Mouse (Mus musculus) heart, embryonic 15.5 days (tissue): ENCODE data around the gene Cebpzos. TPM values are rescaled to one million over a fixed set of nuclear protein-coding genes. Genes with fewer than 3 reads are reported as not detected.

Experiments
- ATAC-seq: fragments of 200-750 bp; cut with Nextera tagmentation; replicated peaks from 2 replicates; pipeline ENCODE4 v1.8.0; 2017; ENCODE audit warnings: low read depth, moderate TSS enrichment; ENCODE audit not compliant: insufficient number of reproducible peaks, insufficient read depth, low FRiP score
- H3K27ac ChIP-seq: fragments of 300-500 bp; sonication (generic); 2 replicates; pipeline ENCODE4 v1.5.1; 2015; ENCODE audit warnings: mild to moderate bottlenecking, inconsistent platforms
- H3K27me3 ChIP-seq: fragments of 300-500 bp; sonication (generic); 2 replicates; pipeline ENCODE4 v1.6.1; 2015; ENCODE audit warnings: inconsistent platforms
- H3K36me3 ChIP-seq: fragments of 300-500 bp; sonication (generic); 2 replicates; pipeline ENCODE4 v1.6.1; 2015; ENCODE audit warnings: mild to moderate bottlenecking, inconsistent platforms
- H3K4me1 ChIP-seq: fragments of 300-500 bp; sonication (generic); replicated peaks from 2 replicates; pipeline ENCODE4 v1.6.1; 2015; ENCODE audit warnings: inconsistent platforms
- H3K4me2 ChIP-seq: fragments of 300-500 bp; sonication (generic); 2 replicates; pipeline ENCODE4 v1.6.1; 2015; ENCODE audit warnings: inconsistent platforms, mild to moderate bottlenecking, moderate library complexity
- H3K4me3 ChIP-seq: fragments of 300-500 bp; sonication (generic); 2 replicates; pipeline ENCODE4 v1.5.1; 2015; ENCODE audit warnings: mild to moderate bottlenecking, inconsistent platforms
- H3K9ac ChIP-seq: fragments of 300-500 bp; sonication (generic); 2 replicates; pipeline ENCODE4 v1.6.1; 2015; ENCODE audit warnings: mild to moderate bottlenecking, inconsistent platforms
- H3K9me3 ChIP-seq: fragments of 300-500 bp; sonication (generic); replicated peaks from 2 replicates; pipeline ENCODE4 v1.6.1; 2016; ENCODE audit warnings: inconsistent platforms
- WGBS: fragments of 180-500 bp; shearing (Covaris S2); methylation state at CpG from one replicate; pipeline ENCODE4 v1.1.7; 2015; ENCODE audit warnings: mixed read lengths; 5-methylcytosine and 5-hydroxymethylcytosine counted together
- polyA plus RNA-seq: library from polyadenylated mRNA; unstranded; fragments of >200 nt; fragmentation: Nextera tagmentation; extraction: Ambion mirVana; gene quantifications from 2 replicates; pipeline ENCODE4 v1.2.1, GENCODE M21; 2015

The Cebpzos gene
- polyA plus RNA-seq, 1 experiment from 2014 or later, result 89.6 TPM

DNA sequence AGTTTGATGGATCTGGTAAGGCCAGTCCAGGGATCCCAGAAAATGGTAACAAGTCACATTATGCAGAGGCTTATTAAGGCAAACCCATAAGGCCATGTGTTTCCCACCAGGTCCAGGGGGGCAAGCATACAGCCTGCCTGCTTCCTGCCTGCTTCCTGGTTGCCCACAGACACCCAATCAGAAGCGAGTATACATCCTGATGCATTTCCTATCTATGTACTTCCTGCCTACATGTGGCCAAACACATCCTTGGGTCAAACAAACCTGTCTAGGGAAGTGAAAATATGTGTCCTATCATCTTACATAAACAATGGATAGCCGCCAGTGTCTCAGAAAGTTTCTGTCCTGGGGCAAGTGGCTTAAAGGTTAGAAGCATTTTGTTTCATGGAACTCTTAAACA lies 13.1 kb upstream of the Cebpzos start:
- ATAC-seq, result no peak
- no peaks in the 10 kb centered on the region for H3K4me1 ChIP-seq
- no peaks in the 10 kb centered on the region for H3K36me3 ChIP-seq
- H3K27me3 ChIP-seq, result no peaks in the 10 kb centered on the region
- no peak overlapping the region for H3K27ac ChIP-seq
- H3K4me2 ChIP-seq, result no peak overlapping the region
- H3K9me3 ChIP-seq, result no peaks in the 10 kb centered on the region
- H3K4me3 ChIP-seq, result no peak overlapping the region
- 71% methylated on average over 2 of the region's 2 CpGs for WGBS
- H3K9ac ChIP-seq, result no peak overlapping the region

DNA sequence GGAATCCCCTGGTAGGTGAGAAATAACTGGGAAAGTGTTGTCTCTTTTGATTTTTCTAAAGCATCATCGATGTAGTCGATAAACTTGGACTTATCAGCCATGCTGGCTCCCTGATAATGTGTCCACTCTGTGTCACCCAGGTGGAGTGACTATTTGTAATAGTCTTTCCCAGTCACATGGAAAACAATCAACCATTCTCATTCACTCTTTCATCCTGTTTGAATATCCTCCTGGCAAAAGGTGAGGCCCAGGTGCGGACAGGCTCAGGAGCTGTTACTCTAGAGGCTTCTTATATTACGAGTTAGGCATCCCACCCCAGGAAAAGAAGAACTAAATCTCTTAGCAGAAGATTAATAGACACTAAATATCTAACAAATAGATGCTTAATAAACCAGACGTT lies 9.4 kb upstream of the Cebpzos start, which contains the start of gene Sult6b1:
Gene Sult6b1, minus strand, starts transcription at position 101 of the 400 bp plus-strand sequence.
- H3K4me2 ChIP-seq, result no peak within 1 kb of the TSS
- WGBS, result 79% methylated on average over 5 of the region's 5 CpGs
- H3K9me3 ChIP-seq, result no peaks in the 10 kb centered on the region
- no peak within 1 kb of the TSS for H3K4me3 ChIP-seq
- H3K27me3 ChIP-seq, result peaks cover 3% of the 10 kb centered on the region; the same call in 1 of the 2 replicates
- H3K36me3 ChIP-seq, result no peaks in the 10 kb centered on the region
- H3K27ac ChIP-seq, result no peak within 1 kb of the TSS
- H3K9ac ChIP-seq, result no peak within 1 kb of the TSS
- H3K4me1 ChIP-seq, result no peaks in the 10 kb centered on the region
- no peak for ATAC-seq

DNA sequence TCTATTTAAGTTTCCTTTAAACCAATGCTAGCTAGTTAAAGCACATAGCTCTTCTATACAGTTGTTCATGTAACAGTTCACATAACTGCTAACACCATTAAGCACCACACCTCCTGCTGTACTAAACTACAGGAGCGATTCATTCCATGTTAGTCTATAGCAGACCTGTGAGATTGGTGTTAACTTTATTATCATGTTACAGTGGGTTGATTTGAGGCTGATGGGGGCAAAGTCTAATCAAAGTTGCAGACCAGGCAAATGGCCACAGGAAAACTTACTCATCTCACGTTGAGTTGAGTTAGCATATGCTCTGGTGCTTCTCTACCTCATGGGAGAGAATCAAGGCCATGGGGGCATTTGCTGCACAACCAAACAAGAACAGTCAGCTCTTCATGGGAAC lies 6.9 kb upstream of the Cebpzos start:
- H3K36me3 ChIP-seq, result no peaks in the 10 kb centered on the region
- peaks cover 3% of the 10 kb centered on the region; the same call in 1 of the 2 replicates for H3K27me3 ChIP-seq
- no peak for ATAC-seq
- H3K4me2 ChIP-seq, result no peak overlapping the region
- no peaks in the 10 kb centered on the region for H3K4me1 ChIP-seq
- WGBS, result 71% methylated on average over 2 of the region's 2 CpGs
- H3K9me3 ChIP-seq, result no peaks in the 10 kb centered on the region
- H3K9ac ChIP-seq, result no peak overlapping the region
- H3K27ac ChIP-seq, result no peak overlapping the region
- no peak overlapping the region for H3K4me3 ChIP-seq

DNA sequence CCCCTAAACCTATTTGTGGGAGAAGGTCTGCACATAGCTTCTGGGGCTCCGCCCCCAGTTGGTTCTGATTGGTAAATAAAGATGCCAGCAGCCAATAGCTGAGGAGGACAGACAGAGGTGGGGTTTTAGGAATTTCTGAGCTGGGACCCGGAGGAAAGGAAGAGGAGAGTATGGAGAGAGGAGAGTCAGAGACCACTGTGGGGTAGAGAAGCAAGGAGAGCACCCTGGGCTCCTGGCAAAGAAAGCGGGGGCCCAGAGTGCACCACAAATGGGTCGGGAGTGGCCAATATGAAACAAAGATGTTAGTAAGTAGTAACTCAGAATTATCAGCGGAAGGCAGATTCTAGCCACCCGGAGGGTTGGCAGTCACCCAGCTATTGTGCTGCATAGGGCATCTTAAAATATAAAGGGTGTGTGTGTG lies 3.4 kb upstream of the Cebpzos start:
- peak overlapping the region; percentile 56 for H3K4me3 ChIP-seq
- 0 out of 2 replicates have a peak overlapping the region, but pooled peaks have one; percentile 22 for H3K9ac ChIP-seq
- peak overlapping the region; percentile 60 for H3K27ac ChIP-seq
- WGBS, result 19% methylated on average over 6 of the region's 6 CpGs
- H3K4me1 ChIP-seq, result peaks cover 15% of the 10 kb centered on the region
- no peaks in the 10 kb centered on the region for H3K36me3 ChIP-seq
- peak overlapping the region; percentile 69 for H3K4me2 ChIP-seq
- peaks cover 3% of the 10 kb centered on the region; the same call in 1 of the 2 replicates for H3K27me3 ChIP-seq
- H3K9me3 ChIP-seq, result no peaks in the 10 kb centered on the region
- ATAC-seq, result no peak

DNA sequence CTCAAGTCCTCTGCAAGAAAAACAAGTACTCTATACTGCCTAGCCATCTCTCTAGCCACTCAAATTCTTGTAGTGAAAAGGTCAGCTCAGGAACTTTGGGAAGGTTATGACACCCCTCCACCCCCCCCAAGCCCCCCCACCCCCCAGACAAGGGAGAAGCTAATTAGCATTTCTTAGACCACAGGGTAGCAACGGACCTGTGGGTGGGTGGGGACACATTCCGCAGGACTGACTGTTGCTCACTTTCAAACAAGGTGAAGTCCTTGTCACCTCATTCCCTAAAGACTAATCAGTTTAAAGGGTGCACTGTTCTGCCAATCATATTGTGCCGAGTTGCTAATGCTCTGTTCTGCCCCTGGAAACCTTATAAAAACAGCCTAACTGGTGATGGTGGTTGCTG lies 2.4 kb upstream of the Cebpzos start:
- Histone ChIP-seq H3K27ac (no peak overlapping the region), H3K27me3 (no peaks in the 10 kb centered on the region), H3K4me1 (peaks cover 16% of the 10 kb centered on the region), H3K9me3 (no peaks in the 10 kb centered on the region), H3K4me3 (no peak overlapping the region), H3K4me2 (no peak overlapping the region), H3K9ac (no peak overlapping the region), H3K36me3 (peaks cover 4% of the 10 kb centered on the region)
- no peak for ATAC-seq
- 65% methylated on average over 3 of the region's 3 CpGs for WGBS

DNA sequence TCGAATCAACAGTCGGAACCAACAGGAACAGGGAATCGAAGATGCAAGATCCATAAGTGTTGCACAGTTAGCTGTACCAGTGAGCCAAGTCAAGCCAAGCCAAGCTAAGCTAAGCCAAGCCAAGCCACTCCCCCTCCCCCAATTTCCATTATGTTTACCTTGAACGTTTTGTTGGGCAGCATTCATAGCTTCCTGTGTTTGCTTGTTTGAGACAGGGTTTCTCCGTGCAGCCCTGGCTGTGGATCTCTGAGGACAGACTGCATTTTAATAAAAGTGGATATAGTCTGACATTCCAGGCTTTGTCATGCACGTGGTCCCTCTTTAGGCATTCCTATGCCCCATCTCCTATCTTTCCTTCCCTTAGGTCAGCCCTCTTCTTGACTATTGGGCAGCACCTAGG lies 528 bp upstream of the Cebpzos start:
- H3K4me2 ChIP-seq, result peak overlapping the region; percentile 76
- peaks cover 16% of the 10 kb centered on the region for H3K4me1 ChIP-seq
- H3K27me3 ChIP-seq, result no peaks in the 10 kb centered on the region
- no peak for ATAC-seq
- H3K9ac ChIP-seq, result peak overlapping the region; percentile 77
- WGBS, result 51% methylated on average over 6 of the region's 6 CpGs
- peak overlapping the region; percentile 69 for H3K4me3 ChIP-seq
- peak overlapping the region; percentile 87 for H3K27ac ChIP-seq
- no peaks in the 10 kb centered on the region for H3K9me3 ChIP-seq
- peaks cover 21% of the 10 kb centered on the region for H3K36me3 ChIP-seq

DNA sequence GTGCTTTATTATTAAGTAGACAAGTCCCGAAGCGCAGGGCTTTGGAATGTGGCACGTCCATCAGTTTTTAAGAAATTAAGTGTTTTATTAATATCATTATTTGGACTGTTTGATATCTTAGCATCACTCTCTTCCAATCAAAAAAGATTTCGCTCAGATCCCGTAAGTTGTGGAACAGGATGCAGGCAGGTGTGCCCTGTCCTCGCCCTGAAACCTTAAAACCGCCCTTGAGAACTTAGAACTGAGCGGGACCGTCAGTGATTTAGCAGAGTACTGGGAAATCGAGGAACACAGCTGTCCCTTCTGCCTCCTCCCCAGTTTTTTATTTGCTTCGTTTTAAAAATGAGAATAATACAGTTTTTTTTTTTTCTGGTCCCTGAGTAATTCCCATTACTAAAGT lies 599 bp downstream of the Cebpzos start:
- Histone ChIP-seq H3K4me3 (peak overlapping the region; percentile 69), H3K9ac (peak overlapping the region; percentile 77), H3K36me3 (peaks cover 31% of the 10 kb centered on the region), H3K9me3 (no peaks in the 10 kb centered on the region), H3K27ac (peak overlapping the region; percentile 87), H3K4me1 (peaks cover 16% of the 10 kb centered on the region), H3K27me3 (no peaks in the 10 kb centered on the region), H3K4me2 (peak overlapping the region; percentile 76)
- WGBS, result 3% methylated on average over 11 of the region's 11 CpGs
- no peak for ATAC-seq

DNA sequence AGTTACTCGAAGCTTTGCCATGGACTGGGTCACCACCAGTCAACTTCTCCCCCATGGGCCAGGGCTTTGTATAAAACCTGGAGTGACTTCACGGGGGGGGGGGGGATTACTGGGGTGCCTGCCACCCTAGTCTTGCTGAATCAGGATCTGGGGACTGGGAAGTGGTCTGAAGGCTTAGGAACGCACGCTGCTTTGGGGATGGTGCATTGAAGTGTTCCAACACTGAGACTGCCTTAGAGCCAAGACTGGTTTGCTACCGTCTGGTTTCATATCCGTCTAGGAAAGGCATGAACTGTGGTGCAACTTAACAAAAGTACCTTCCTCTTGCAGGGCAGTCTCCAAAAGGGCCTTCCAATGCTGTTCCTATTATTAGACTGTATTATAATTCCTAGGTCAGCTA lies 1.4 kb downstream of the Cebpzos start:
- H3K27ac ChIP-seq, result 0 out of 2 replicates have a peak overlapping the region, but pooled peaks have one; percentile 87
- 43% methylated on average over 6 of the region's 6 CpGs for WGBS
- peaks cover 16% of the 10 kb centered on the region for H3K4me1 ChIP-seq
- no peak overlapping the region for H3K4me3 ChIP-seq
- H3K36me3 ChIP-seq, result peaks cover 37% of the 10 kb centered on the region
- H3K27me3 ChIP-seq, result no peaks in the 10 kb centered on the region
- H3K9me3 ChIP-seq, result no peaks in the 10 kb centered on the region
- peak overlapping the region; percentile 76 for H3K4me2 ChIP-seq
- no peak for ATAC-seq
- no peak overlapping the region for H3K9ac ChIP-seq

DNA sequence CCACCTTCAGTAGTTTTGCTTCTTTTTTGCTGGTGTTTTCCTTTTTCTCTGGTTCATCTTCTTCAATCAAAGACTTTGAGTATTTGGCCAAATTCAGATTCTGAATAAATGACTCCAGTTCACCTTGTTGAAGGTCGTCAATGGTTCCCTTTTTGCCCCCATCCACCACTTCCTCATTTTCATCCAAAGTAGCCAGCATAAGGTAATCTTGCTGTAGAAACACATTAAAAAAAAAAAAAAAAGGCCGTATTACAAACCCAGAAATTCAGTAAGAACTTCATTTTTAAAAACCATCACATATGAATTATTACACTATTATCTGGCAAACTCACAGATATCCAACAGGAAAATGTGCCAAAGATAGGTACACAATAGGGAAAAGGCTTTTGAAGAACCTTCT lies 19.6 kb downstream of the Cebpzos start:
- no peaks in the 10 kb centered on the region for H3K9me3 ChIP-seq

DNA sequence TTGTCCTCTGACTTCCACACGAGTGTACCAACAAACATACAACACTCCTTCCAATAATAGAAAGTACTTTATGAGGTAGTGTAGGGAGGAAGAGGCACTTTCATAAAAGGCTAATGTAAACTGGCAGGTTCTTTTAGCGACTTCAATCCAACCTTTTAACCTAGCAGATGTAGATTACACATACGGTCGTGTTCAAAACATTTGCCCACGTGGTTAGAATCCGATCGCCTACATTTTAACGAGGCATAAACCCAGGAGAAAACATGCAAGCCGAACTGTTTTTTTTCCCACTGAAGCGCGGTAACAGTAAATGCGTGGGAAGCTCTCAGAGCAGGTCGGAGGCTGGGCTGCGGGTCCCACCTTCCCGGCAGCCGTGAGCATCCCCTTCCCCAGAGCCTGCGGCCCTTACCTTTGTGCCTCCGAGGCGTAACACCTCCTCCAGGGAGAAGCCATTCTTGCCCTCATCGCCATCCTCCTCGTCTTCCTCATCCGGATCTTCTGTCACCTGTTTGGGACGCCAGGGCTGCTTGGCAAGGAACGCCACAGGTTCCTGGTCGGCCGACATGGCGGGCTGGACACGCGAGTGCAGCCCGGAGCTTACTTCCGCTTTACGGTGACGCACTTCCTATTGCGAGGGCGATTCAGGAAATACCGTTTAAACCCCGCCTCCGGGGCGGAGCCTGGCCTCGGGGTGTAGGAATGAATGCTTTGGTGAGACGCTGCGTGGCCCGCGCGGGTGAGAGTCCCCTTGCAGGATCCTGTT lies 20.3 kb downstream of the Cebpzos start, which contains the start of the genes Cebpz and Ndufaf7:
Gene Cebpz, minus strand, starts transcription at position 601 of the 763 bp plus-strand sequence.
Gene Ndufaf7, plus strand, starts transcription at position 671 of the 763 bp plus-strand sequence.
- no peaks in the 10 kb centered on the region for H3K27me3 ChIP-seq
- peaks cover 17% of the 10 kb centered on the region for H3K4me1 ChIP-seq
- H3K9ac ChIP-seq, result peak within 1 kb of the TSS; percentile 75
- peak within 1 kb of the TSS; percentile 79 for H3K4me2 ChIP-seq
- peaks cover 40% of the 10 kb centered on the region for H3K36me3 ChIP-seq
- WGBS, result under 1% methylated on average over 45 of the region's 45 CpGs
- ATAC-seq, result peak; percentile 99
- no peaks in the 10 kb centered on the region for H3K9me3 ChIP-seq
- peak within 1 kb of the TSS; percentile 51; the same call in 1 of the 2 replicates for H3K27ac ChIP-seq
- peak within 1 kb of the TSS; percentile 76 for H3K4me3 ChIP-seq

More for the DNA sequence above, 19.6 kb downstream of the Cebpzos start:
- Histone ChIP-seq H3K4me3 (peak overlapping the region; percentile 76), H3K9ac (peak overlapping the region; percentile 75), H3K27ac (no peak overlapping the region), H3K27me3 (no peaks in the 10 kb centered on the region), H3K4me1 (peaks cover 17% of the 10 kb centered on the region), H3K4me2 (peak overlapping the region; percentile 79), H3K36me3 (peaks cover 41% of the 10 kb centered on the region)
- no peak for ATAC-seq
- 77% methylated on average over 2 of the region's 2 CpGs for WGBS

DNA sequence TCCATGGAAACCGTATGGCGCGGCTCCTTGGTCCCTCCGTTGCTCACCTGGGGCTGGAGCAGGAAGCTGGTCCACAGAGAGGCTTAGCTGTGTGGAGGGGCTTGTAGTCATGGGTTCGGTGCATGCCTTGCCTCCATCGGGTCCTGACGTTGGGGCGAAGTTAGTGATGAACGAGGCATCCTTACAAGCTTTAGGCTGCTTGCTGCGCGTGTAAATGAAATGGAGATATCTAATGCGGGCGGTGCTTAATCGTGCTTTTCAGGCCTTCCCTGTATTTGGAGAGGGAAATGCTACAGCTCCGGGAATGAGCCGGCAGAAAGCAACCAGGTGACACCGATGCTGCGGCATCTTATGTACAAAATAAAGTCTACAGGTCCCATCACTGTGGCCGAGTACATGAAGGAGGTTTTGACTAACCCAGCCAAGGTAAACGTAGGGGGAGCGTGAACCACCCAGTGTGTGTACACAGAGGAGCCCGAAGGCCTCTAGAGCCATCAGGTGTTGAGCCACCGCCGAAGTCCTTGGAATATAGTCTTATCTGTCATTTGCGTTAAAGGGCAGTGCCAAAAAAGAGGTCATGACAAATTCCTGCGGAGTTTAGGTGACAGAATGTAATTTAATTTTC lies 21.0 kb downstream of the Cebpzos start:
- ATAC-seq, result no peak
- H3K9ac ChIP-seq, result peak overlapping the region; percentile 64
- WGBS, result 6% methylated on average over 26 of the region's 26 CpGs
- H3K4me2 ChIP-seq, result peak overlapping the region; percentile 79
- H3K9me3 ChIP-seq, result no peaks in the 10 kb centered on the region
- peak overlapping the region; percentile 51; the same call in 1 of the 2 replicates for H3K27ac ChIP-seq
- no peaks in the 10 kb centered on the region for H3K27me3 ChIP-seq
- peaks cover 17% of the 10 kb centered on the region for H3K4me1 ChIP-seq
- peaks cover 42% of the 10 kb centered on the region for H3K36me3 ChIP-seq
- H3K4me3 ChIP-seq, result peak overlapping the region; percentile 76
